Mouse (Mus musculus): ENCODE results near the gene Ndufb6. TPM values are rescaled to one million over a fixed set of nuclear protein-coding genes. Genes with fewer than 3 reads are reported as not detected.
A peak's percentile ranks its signal among the peaks of the same experiment; 100 is the strongest.

Ndufb6 gene
- polyA plus RNA-seq, 1 experiment from 2014 or later: 307 TPM

DNA sequence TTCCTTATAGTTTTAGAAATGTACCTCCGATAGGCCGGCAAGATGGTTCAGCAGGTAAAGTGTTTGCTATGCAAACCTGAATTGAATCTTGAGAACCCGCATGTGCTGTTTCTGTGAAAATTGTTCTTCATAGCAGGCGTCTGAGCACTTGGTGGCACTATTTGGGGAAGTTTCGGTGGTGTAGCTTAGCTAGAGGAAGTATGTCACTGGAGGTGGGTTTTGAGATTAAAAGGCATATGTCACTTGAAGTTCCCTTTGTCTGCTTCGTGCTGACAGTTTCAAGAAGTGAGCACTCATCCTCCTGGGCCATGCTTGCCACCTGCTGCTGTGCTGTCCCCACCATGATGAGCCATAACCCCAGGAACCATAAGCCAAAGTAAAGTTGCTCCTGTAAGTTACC lies 8.2 kb upstream of the Ndufb6 start:
- Histone ChIP-seq H3K27ac (no peak overlapping the region), H3K27me3 (ENCODE audit: poor library complexity, severe bottlenecking) (no peaks in the 10 kb centered on the region), H3K4me1 (no peaks in the 10 kb centered on the region), H3K4me3 (no peak overlapping the region), H3K9me3 (peaks cover 13% of the 10 kb centered on the region; the same call in 1 of the 2 replicates), H3K36me3 (replicated peaks) (no peaks in the 10 kb centered on the region)
- DNase-seq (ENCODE audit: extremely low spot score, low spot score): no peak
- WGBS: 82% methylated on average over 6 of the region's 6 CpGs

DNA sequence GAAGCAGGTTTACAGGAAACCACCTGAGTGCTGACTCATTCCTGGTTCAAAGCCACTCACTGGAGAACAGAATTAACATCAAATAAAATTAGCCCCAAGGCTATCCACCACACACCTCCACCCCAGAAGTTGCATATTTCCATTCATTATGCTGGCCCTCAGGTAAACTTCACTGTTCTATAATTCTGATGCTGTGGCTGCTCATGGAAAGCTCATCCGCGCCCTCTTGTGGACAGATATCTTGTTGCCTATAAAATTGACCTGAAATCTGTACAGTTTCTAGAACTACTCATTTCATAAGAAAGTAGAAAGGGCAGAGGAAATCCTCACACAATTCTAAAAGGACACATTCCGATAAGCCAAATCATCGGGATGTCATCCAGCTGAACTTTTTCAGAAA lies 6.4 kb upstream of the Ndufb6 start:
- WGBS: 27% methylated on average over 4 of the region's 4 CpGs
- Histone ChIP-seq H3K27me3 (ENCODE audit: poor library complexity, severe bottlenecking) (no peaks in the 10 kb centered on the region), H3K36me3 (replicated peaks) (no peaks in the 10 kb centered on the region), H3K4me3 (no peak overlapping the region), H3K27ac (no peak overlapping the region), H3K4me1 (no peaks in the 10 kb centered on the region), H3K9me3 (peaks cover 1% of the 10 kb centered on the region; the same call in 1 of the 2 replicates)
- peak; percentile 40 for DNase-seq (ENCODE audit: extremely low spot score, low spot score)

DNA sequence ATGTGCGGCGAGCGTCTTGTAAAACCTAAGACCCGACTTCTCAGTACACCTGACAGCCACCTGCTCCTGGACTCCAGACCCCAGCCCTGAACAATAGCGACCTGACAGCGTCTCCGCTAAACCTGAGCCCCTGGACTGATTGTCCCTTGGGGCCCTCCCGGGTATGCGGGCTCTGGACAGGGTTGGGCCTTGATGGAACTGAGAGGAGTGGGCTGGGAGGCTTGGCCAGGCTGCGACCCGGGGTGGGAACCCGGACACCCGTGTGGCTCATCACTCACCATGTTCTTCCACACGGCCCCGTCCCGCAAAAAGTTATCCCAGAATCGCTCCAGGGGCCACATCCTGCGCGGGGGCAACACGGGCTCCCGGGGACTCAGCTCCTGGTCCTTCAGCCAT lies 343 bp downstream of the Ndufb6 start:
- peaks cover 23% of the 10 kb centered on the region for H3K36me3 ChIP-seq (replicated peaks)
- H3K27me3 ChIP-seq (ENCODE audit: poor library complexity, severe bottlenecking): no peaks in the 10 kb centered on the region
- peak overlapping the region; percentile 87 for H3K27ac ChIP-seq
- H3K4me1 ChIP-seq: peaks cover 21% of the 10 kb centered on the region
- 0% methylated on average over 21 of the region's 21 CpGs for WGBS
- no peak for DNase-seq (ENCODE audit: extremely low spot score, low spot score)
- H3K9me3 ChIP-seq: no peaks in the 10 kb centered on the region
- H3K4me3 ChIP-seq: peak overlapping the region; percentile 95

DNA sequence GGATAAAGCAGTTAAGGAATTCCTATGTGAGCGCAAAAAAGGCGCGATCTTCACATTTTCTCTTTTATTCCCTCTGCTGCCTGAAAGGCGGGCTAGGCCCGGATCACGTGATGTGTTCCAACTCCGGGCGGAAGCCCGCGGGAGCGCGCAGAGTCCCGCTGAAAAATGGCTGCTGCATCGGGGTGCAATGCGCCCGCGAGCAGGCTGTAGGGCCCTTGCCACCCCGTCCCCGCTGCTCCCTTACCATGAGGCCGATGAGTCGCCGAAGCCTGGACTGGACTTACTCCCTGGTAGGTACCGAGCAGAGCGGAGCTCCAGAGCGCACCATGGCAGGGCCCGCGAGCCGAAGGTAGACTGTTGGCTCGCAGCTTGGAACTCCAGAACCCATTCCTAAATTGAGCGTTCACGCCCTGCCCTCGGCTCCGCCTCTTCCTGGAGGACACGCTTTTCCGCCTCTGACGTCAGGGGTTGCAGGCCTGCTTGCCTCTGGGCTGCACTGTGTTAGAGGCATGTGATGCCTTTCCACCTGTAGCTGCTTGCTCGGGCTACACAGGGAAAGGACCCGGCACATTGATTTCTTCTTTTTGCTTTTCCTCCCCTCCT lies 9.7 kb downstream of the Ndufb6 start, which contains the start of the genes Smim27 and Topors:
Smim27 (plus strand) TSS at position 150 of the 603 bp plus-strand sequence.
Topors (minus strand) TSS at position 421 of the 603 bp plus-strand sequence.
- Histone ChIP-seq H3K9me3 (no peaks in the 10 kb centered on the region), H3K27me3 (ENCODE audit: poor library complexity, severe bottlenecking) (no peaks in the 10 kb centered on the region), H3K4me3 (peak within 1 kb of the TSS; percentile 76), H3K36me3 (replicated peaks) (peaks cover 59% of the 10 kb centered on the region), H3K4me1 (peaks cover 35% of the 10 kb centered on the region), H3K27ac (peak within 1 kb of the TSS; percentile 97)
- peak; percentile 98 for DNase-seq (ENCODE audit: extremely low spot score, low spot score)
- under 1% methylated on average over 38 of the region's 38 CpGs for WGBS

DNA sequence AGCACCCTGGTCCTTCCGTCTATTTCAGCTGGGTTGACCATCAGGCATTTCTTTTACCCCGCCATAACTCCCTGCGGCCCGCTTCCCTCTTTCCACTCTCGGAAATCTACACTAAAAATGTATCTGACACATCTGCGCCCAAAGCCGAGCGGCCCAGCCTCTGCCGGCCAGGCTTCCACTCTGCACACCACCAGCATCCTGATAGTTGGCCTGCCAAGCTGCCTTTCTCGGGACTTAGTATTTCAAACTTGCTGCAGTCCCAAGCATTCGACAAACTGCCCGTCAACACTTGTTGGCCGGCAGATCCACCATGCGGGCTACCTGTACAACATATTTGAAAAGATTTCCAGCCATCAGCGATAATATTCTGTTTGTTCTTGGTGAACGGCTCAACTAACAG lies 10.4 kb downstream of the Ndufb6 start:
- WGBS: under 1% methylated on average over 16 of the region's 16 CpGs
- DNase-seq (ENCODE audit: extremely low spot score, low spot score): no peak
- peaks cover 61% of the 10 kb centered on the region for H3K36me3 ChIP-seq (replicated peaks)
- H3K27me3 ChIP-seq (ENCODE audit: poor library complexity, severe bottlenecking): no peaks in the 10 kb centered on the region
- H3K27ac ChIP-seq: peak overlapping the region; percentile 97
- H3K4me3 ChIP-seq: peak overlapping the region; percentile 76
- H3K9me3 ChIP-seq: no peaks in the 10 kb centered on the region
- H3K4me1 ChIP-seq: peaks cover 35% of the 10 kb centered on the region

DNA sequence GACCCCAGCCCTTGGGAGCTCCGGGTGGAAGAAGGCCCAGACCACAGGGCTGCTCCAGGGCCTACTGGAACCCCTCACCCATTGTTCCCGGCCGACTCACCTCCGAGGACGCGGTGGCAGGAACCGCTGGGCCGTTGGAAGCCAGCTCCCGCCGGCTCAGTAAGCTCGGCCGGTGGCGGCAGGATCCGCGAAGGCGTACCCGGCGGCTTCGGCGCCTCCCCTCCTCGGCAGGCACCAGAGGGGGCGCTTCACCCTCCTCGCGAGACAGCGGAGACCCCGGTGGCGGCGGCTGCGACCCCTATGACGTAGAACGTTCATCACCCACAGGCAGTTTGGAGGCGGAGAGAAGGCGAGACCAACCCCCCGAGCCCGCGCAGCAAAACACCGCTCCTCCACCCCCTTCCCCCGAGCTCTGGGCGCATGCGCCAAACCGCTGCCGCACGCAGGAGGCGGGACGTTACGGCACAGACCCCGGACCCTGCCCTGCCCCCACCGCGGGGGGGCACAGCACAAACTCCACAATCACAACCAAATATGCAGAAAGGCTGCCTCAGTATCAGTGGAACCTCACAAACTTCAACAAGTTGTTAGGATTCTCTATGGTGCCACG lies 10.9 kb downstream of the Ndufb6 start:
- Histone ChIP-seq H3K27me3 (ENCODE audit: poor library complexity, severe bottlenecking) (no peaks in the 10 kb centered on the region), H3K4me3 (peak overlapping the region; percentile 76), H3K27ac (peak overlapping the region; percentile 97), H3K9me3 (no peaks in the 10 kb centered on the region), H3K36me3 (replicated peaks) (peaks cover 61% of the 10 kb centered on the region), H3K4me1 (peaks cover 35% of the 10 kb centered on the region)
- WGBS: under 1% methylated on average over 50 of the region's 50 CpGs
- peak; percentile 95 for DNase-seq (ENCODE audit: extremely low spot score, low spot score)

DNA sequence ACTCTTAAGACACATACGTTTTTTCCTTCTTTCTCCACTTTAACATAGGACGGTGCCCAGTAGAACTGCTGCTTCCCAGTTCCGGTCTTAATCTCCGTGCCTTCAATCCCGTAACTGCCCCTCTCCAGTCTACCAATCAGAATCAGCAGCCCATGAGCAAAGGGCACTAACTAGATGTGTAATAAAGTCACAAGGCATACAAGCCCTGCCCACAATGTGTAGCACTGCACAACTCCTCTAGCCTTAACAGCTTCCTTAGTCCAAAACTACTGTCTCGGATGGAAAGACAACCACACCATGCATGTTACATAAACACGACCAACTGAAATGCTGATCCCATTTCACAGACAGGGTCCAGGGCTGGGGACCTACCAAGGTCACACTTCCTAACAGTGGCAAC lies 11.5 kb downstream of the Ndufb6 start:
- Histone ChIP-seq H3K27ac (peak overlapping the region; percentile 97), H3K9me3 (no peaks in the 10 kb centered on the region), H3K4me1 (peaks cover 35% of the 10 kb centered on the region), H3K4me3 (peak overlapping the region; percentile 76), H3K27me3 (ENCODE audit: poor library complexity, severe bottlenecking) (no peaks in the 10 kb centered on the region), H3K36me3 (replicated peaks) (peaks cover 66% of the 10 kb centered on the region)
- DNase-seq (ENCODE audit: extremely low spot score, low spot score): no peak
- WGBS: 75% methylated on average over 7 of the region's 7 CpGs

DNA sequence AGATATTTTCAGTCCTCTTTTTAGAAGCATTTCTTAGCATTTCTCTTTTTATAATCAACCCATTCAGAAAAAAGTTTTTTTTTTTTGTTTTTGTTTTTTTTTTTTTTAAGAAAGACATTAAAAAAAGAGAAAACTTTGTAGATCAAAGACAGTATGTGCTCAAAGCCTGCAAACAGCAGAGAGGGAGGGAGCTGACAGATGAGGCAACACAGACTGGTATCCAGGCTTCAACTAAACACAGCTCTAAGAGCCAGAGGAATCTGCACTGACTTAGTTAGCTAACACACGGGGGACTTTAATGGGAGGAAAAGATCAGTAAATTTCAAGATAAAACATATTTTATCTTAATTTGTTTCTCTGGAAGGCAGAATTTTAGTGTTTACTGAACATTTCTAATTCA lies 14.9 kb downstream of the Ndufb6 start:
- 93% methylated on average over 1 of the region's 1 CpGs for WGBS
- peaks cover 30% of the 10 kb centered on the region for H3K4me1 ChIP-seq
- no peak overlapping the region for H3K4me3 ChIP-seq
- H3K9me3 ChIP-seq: no peaks in the 10 kb centered on the region
- no peaks in the 10 kb centered on the region for H3K27me3 ChIP-seq (ENCODE audit: poor library complexity, severe bottlenecking)
- H3K27ac ChIP-seq: no peak overlapping the region
- DNase-seq (ENCODE audit: extremely low spot score, low spot score): no peak
- peaks cover 88% of the 10 kb centered on the region for H3K36me3 ChIP-seq (replicated peaks)

DNA sequence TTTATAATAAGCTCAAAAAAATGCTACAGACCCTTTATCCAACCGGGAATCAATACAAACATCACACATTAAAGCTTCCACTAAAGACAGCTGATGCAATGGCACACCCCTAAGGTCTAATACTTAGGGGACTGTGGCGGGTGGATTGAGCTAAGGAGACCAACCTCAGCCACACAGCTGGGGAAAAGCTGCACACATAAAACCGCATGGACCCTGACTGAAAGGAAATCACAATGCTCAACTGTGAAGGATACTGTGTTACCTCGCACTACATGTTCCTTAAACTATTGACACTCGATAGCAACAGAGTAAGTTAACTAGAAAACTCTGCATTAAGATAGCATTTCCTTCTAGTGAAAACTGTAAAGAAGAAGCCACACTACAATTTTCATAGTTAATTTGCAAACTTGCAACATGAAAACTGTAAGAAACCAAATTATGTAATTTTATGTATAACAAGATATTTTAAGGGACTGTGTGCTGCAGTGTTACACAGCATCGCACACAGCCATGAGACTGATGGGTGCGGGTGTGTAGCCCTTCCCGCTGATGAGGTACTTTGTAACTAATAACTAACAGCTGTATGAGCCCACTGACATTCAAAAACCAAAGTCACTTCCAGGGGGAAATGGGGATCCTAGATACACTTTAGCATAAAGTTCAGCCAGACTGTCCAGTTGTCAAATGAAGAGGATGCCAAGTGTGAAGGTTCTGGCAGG lies 24.7 kb downstream of the Ndufb6 start:
- no peak for DNase-seq (ENCODE audit: extremely low spot score, low spot score)
- H3K27me3 ChIP-seq (ENCODE audit: poor library complexity, severe bottlenecking): no peaks in the 10 kb centered on the region
- WGBS: 91% methylated on average over 8 of the region's 8 CpGs

DNA sequence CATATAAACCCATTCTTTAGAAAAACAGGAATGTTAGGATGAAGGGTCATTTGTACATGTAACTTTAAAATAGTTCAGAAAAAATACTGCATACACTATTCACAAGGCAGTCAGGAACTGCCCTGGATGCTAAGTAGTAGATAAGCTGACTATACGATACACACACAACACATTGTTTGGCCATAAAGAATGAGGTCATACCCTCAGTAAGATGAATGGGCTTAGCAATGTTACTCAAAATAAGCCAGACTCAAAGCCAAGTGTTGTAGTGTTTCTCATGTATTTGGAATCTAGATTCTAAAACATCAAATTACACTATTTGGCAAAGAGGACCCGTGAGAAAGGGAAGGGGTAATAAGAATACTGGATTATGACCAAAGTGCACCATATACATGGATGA lies 25.5 kb downstream of the Ndufb6 start:
- no peak for DNase-seq (ENCODE audit: extremely low spot score, low spot score)
- 88% methylated on average over 2 of the region's 2 CpGs for WGBS

More for the DNA sequence above, 24.7 kb downstream of the Ndufb6 start:
- H3K4me3 ChIP-seq: no peak overlapping the region
- peaks cover 27% of the 10 kb centered on the region for H3K36me3 ChIP-seq (replicated peaks)
- H3K4me1 ChIP-seq: no peaks in the 10 kb centered on the region
- no peak overlapping the region for H3K27ac ChIP-seq
- no peaks in the 10 kb centered on the region for H3K9me3 ChIP-seq

DNA sequence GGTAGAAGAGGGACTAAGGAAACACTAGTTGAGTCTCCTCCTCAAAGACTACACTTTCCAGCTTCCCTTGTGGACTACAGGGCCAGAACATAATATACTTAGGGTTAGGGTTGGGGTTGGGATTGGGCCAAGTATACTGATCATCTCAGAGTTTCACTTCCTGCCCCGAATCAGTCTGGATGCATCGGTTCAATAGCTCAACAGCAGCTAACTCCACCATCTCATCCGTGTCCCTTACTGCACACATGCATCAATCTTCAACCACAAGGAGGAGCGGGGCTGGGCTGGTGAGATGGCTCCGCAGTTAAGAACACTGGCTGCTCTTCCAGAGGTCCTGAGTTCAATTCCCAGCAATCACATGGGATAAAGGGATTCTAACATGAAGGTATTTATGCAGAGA lies 28.2 kb downstream of the Ndufb6 start:
- H3K27me3 ChIP-seq (ENCODE audit: poor library complexity, severe bottlenecking): no peaks in the 10 kb centered on the region
- no peak overlapping the region for H3K4me3 ChIP-seq
- no peaks in the 10 kb centered on the region for H3K9me3 ChIP-seq
- H3K27ac ChIP-seq: no peak overlapping the region
- 90% methylated on average over 5 of the region's 5 CpGs for WGBS
- H3K4me1 ChIP-seq: no peaks in the 10 kb centered on the region
- H3K36me3 ChIP-seq (replicated peaks): 0 out of 2 replicates have a peak, but pooled peaks cover 3% of the 10 kb centered on the region
- no peak for DNase-seq (ENCODE audit: extremely low spot score, low spot score)

More for the DNA sequence above, 25.5 kb downstream of the Ndufb6 start:
- no peaks in the 10 kb centered on the region for H3K9me3 ChIP-seq
- H3K36me3 ChIP-seq (replicated peaks): peaks cover 19% of the 10 kb centered on the region
- H3K4me1 ChIP-seq: no peaks in the 10 kb centered on the region
- H3K27me3 ChIP-seq (ENCODE audit: poor library complexity, severe bottlenecking): no peaks in the 10 kb centered on the region
- no peak overlapping the region for H3K27ac ChIP-seq
- no peak overlapping the region for H3K4me3 ChIP-seq

DNA sequence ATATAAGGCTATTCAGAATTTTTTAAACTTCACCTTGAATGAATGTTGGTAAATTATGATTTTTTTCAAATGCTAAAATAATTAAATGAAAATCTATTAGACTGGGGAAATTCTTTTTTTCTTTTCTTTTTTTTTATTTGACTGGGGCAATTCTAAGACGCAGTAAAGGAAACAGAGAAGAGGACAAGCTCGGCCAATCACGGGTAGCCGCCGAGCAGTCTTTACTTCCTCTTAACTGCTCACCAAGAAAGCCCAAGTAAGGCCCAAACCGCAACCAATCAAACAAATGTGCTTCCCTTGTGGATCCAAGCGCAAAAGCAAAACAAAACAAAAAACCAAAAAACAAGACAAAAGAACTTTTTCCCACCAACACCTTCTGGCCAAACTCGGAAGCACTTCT lies 35.2 kb downstream of the Ndufb6 start:
- 85% methylated on average over 8 of the region's 8 CpGs for WGBS
- no peaks in the 10 kb centered on the region for H3K36me3 ChIP-seq (replicated peaks)
- H3K27ac ChIP-seq: no peak overlapping the region
- no peak overlapping the region for H3K4me3 ChIP-seq
- H3K27me3 ChIP-seq (ENCODE audit: poor library complexity, severe bottlenecking): 0 out of 2 replicates have a peak, but pooled peaks cover 4% of the 10 kb centered on the region
- H3K9me3 ChIP-seq: no peaks in the 10 kb centered on the region
- peaks cover 13% of the 10 kb centered on the region for H3K4me1 ChIP-seq
- no peak for DNase-seq (ENCODE audit: extremely low spot score, low spot score)

DNA sequence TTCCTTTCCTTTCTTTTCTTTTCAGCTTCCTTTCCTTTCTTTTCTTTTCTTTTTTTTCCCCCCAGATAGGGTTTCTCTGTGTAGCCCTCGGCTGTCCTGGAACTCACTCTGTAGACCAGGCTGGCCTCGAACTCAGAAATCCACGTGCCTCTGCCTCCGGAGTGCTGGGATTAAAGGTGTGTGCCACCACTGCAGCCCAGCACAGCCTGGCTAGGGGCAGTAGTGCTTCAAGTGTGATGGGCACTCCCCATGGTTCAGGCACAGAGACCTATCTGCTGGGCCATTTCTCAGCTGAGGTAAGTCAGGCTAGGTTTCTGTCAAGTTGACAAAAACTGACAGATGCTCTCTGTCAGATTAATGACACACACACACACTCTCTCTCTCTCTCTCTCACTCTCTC lies 36.2 kb downstream of the Ndufb6 start:
- DNase-seq (ENCODE audit: extremely low spot score, low spot score): no peak
- WGBS: 88% methylated on average over 4 of the region's 4 CpGs

More for the DNA sequence above, 36.2 kb downstream of the Ndufb6 start:
- Histone ChIP-seq H3K4me1 (peaks cover 21% of the 10 kb centered on the region), H3K27me3 (ENCODE audit: poor library complexity, severe bottlenecking) (0 out of 2 replicates have a peak, but pooled peaks cover 4% of the 10 kb centered on the region), H3K27ac (no peak overlapping the region), H3K4me3 (no peak overlapping the region), H3K9me3 (no peaks in the 10 kb centered on the region), H3K36me3 (replicated peaks) (no peaks in the 10 kb centered on the region)
